Mouse (Mus musculus) hindbrain, embryonic 10.5 days (tissue): ENCODE measurements around the gene Fsip1. TPM values are rescaled to one million over a fixed set of nuclear protein-coding genes. Genes with fewer than 3 reads are reported as not detected.

Experiments used
- DNase-seq: peaks from one replicate; pipeline ENCODE4 v3.0.0-alpha.2; 2017; ENCODE audit warnings: low spot score
- H3K27ac ChIP-seq: fragments of 300-500 bp; sonication (generic); 2 replicates; pipeline ENCODE4 v1.5.1; 2016; ENCODE audit warnings: mild to moderate bottlenecking, moderate library complexity
- H3K27me3 ChIP-seq: fragments of 300-500 bp; sonication (generic); 2 replicates; pipeline ENCODE4 v1.6.1; 2016; ENCODE audit warnings: mild to moderate bottlenecking; ENCODE audit not compliant: poor library complexity, insufficient read depth, severe bottlenecking
- H3K36me3 ChIP-seq: fragments of 300-500 bp; sonication (generic); 2 replicates; pipeline ENCODE4 v1.6.1; 2016; ENCODE audit warnings: mild to moderate bottlenecking, moderate library complexity
- H3K4me1 ChIP-seq: fragments of 300-500 bp; sonication (generic); replicated peaks from 2 replicates; pipeline ENCODE4 v1.6.1; 2016; ENCODE audit warnings: mild to moderate bottlenecking
- H3K4me3 ChIP-seq: fragments of 300-500 bp; sonication (generic); 2 replicates; pipeline ENCODE4 v1.5.1; 2016; ENCODE audit warnings: mild to moderate bottlenecking, moderate library complexity
- H3K9me3 ChIP-seq: fragments of 300-500 bp; sonication (generic); 2 replicates; pipeline ENCODE4 v1.6.1; 2016; ENCODE audit warnings: mild to moderate bottlenecking, moderate library complexity
- WGBS: fragments of 180-500 bp; shearing (Covaris S2); methylation state at CpG from one replicate; pipeline ENCODE4 v1.1.7; 2016; 5-methylcytosine and 5-hydroxymethylcytosine counted together
- polyA plus RNA-seq: library from polyadenylated mRNA; unstranded; fragments of >200 nt; fragmentation: Nextera tagmentation; extraction: Ambion mirVana; gene quantifications from 2 replicates; pipeline ENCODE4 v1.2.1, GENCODE M21; 2016

Fsip1 gene
- polyA plus RNA-seq, 1 experiment from 2014 or later = 3.1 TPM

DNA sequence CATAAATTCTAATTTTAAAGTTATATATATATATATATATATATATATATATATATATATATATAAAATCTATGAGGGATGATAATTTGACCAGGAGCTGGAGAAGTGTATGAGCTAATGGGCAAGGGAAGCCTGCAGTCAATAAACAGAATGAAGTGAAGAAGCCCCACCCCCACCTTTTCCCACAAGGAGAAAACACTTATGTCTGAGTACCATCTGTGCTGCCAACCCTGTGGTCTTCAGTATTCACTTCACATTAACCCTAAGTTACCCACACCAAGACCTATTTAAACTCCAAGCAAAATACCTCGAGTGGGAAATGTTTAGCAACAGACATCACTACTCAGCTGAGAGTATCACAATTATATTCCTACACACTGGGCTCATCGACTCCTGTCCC is 53.8 kb downstream of the Fsip1 start:
- H3K4me3 ChIP-seq = no peak overlapping the region
- H3K27ac ChIP-seq = peak overlapping the region; percentile 81
- WGBS = 70% methylated on average over 2 of the region's 2 CpGs
- no peaks in the 10 kb centered on the region for H3K27me3 ChIP-seq
- peaks cover 53% of the 10 kb centered on the region for H3K4me1 ChIP-seq
- H3K9me3 ChIP-seq = no peaks in the 10 kb centered on the region
- H3K36me3 ChIP-seq = no peaks in the 10 kb centered on the region
- no peak for DNase-seq

DNA sequence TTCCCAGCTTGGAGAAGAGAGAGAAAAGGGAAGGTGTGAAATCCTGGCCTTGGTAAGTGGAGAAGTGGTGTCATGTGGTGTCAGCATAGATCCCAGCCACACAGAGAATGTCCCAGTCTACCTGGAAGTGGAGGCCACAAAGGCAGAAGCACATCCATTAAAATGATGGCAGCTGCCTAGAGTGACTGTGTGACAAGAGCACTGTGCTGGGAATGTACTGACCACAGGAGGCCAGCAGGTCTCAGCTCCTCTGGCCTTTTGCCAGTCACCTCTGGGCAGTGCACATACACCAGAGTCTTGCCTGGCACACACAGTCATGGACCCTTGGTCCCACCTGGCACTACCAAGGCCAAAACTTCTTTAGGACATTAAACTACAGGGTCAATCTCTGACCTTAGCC is 54.8 kb downstream of the Fsip1 start:
- no peak for DNase-seq
- H3K9me3 ChIP-seq = no peaks in the 10 kb centered on the region
- no peak overlapping the region for H3K4me3 ChIP-seq
- no peaks in the 10 kb centered on the region for H3K27me3 ChIP-seq
- no peaks in the 10 kb centered on the region for H3K36me3 ChIP-seq
- peak overlapping the region; percentile 70 for H3K27ac ChIP-seq
- peaks cover 56% of the 10 kb centered on the region for H3K4me1 ChIP-seq

DNA sequence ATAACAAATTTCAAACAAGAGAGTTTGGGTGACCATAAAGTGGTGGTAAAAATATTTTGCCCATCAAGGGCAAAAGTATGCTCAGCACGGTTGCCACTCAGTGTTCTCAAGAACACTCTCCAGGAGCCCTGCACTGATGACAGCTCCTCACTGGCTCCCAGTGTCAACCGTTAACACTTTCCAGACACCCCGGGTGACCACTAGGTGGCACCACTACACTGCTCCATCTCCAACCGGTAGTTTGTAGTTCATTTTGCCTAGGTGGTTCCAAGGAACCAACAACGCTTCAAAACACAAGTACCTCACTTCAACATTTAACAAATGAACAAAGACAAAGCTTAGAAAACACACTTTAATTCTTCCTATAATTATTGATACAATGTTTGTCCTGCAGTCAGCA is 56.9 kb downstream of the Fsip1 start:
- Histone ChIP-seq H3K27ac (peak overlapping the region; percentile 56; the same call in 1 of the 2 replicates), H3K36me3 (no peaks in the 10 kb centered on the region), H3K27me3 (no peaks in the 10 kb centered on the region), H3K4me1 (peaks cover 38% of the 10 kb centered on the region), H3K4me3 (no peak overlapping the region), H3K9me3 (no peaks in the 10 kb centered on the region)
- peak; percentile 84 for DNase-seq
- WGBS = 10% methylated on average over 5 of the region's 5 CpGs

DNA sequence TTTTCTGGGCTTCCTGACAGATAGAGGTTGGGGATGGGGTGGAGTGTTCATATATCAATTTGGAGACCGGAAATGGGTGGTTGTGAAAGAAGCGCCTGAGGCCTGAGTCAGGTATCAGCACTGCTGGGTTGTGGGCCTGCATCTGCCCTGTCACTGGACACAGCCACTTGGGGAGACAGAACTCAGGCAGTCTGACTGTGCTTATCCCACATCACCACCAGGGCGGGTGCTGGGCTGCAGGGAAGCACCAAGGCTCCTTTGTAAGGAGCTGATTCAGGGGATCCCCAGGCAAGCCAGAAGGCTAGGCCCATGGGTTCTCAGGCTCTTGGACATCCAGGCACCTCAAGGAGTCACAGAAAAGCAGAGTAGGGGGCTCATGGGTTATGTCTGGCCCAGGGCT is 59.8 kb downstream of the Fsip1 start:
- WGBS = 81% methylated on average over 3 of the region's 3 CpGs
- DNase-seq = no peak
- no peaks in the 10 kb centered on the region for H3K36me3 ChIP-seq
- H3K9me3 ChIP-seq = no peaks in the 10 kb centered on the region
- peak overlapping the region; percentile 69 for H3K27ac ChIP-seq
- H3K4me3 ChIP-seq = no peak overlapping the region
- no peaks in the 10 kb centered on the region for H3K27me3 ChIP-seq
- H3K4me1 ChIP-seq = peaks cover 11% of the 10 kb centered on the region

GRCm38 (mm10) chr2:118182136-118182535 is 74.6 kb downstream of the Fsip1 start:
- Histone ChIP-seq H3K9me3 (peaks cover 4% of the 10 kb centered on the region; the same call in 1 of the 2 replicates), H3K36me3 (no peaks in the 10 kb centered on the region), H3K4me1 (peaks cover 9% of the 10 kb centered on the region; the same call in 1 of the 2 replicates), H3K27ac (no peak overlapping the region), H3K27me3 (no peaks in the 10 kb centered on the region), H3K4me3 (no peak overlapping the region)
- 93% methylated on average over 2 of the region's 2 CpGs for WGBS
- DNase-seq = no peak

- peaks cover 9% of the 10 kb centered on the region; the same call in 1 of the 2 replicates for H3K4me1 ChIP-seq
- H3K27ac ChIP-seq = peak overlapping the region; percentile 77
- DNase-seq = no peak
- no peaks in the 10 kb centered on the region for H3K36me3 ChIP-seq
- peak overlapping the region; percentile 44 for H3K4me3 ChIP-seq
- peaks cover 4% of the 10 kb centered on the region; the same call in 1 of the 2 replicates for H3K9me3 ChIP-seq
- no peaks in the 10 kb centered on the region for H3K27me3 ChIP-seq
Measured at GRCm38 (mm10) chr2:118179873-118180585, 76.7 kb downstream of the Fsip1 start.

DNA sequence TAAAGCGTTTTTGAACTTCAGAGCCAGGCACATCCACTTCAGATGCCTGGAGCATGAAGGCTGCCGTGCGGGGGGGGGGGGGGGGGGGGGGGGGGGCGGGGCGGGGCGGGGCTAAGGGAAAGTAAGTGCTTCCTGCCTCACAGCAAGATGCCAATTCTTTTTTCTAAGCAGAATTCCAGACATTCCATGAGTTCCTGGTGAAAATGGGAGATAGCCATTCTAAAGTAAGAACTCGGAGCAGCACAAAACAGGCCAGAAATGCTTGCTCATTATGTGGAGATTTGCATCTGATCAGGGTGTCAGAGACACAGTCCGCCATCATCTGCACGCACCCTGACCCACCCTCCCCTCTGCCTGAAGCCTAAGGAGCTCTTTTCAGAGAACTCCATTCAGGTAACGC is 77.3 kb downstream of the Fsip1 start:
- Histone ChIP-seq H3K9me3 (peaks cover 4% of the 10 kb centered on the region; the same call in 1 of the 2 replicates), H3K4me3 (peak overlapping the region; percentile 44), H3K27ac (peak overlapping the region; percentile 77), H3K36me3 (no peaks in the 10 kb centered on the region), H3K27me3 (no peaks in the 10 kb centered on the region), H3K4me1 (peaks cover 9% of the 10 kb centered on the region; the same call in 1 of the 2 replicates)
- 2% methylated on average over 9 of the region's 10 CpGs for WGBS
- DNase-seq = peak; percentile 44

- no peak for DNase-seq
- WGBS = 82% methylated on average over 10 of the region's 10 CpGs
Measured at GRCm38 (mm10) chr2:118174558-118175383, 82.0 kb downstream of the Fsip1 start.

GRCm38 (mm10) chr2:118168225-118168624 is 88.5 kb downstream of the Fsip1 start:
- 87% methylated on average over 1 of the region's 1 CpGs for WGBS
- no peaks in the 10 kb centered on the region for H3K9me3 ChIP-seq
- no peak for DNase-seq

More at GRCm38 (mm10) chr2:118174558-118175383, 82.0 kb downstream of the Fsip1 start:
- Histone ChIP-seq H3K9me3 (peaks cover 4% of the 10 kb centered on the region; the same call in 1 of the 2 replicates), H3K4me3 (no peak overlapping the region), H3K36me3 (0 out of 2 replicates have a peak, but pooled peaks cover 3% of the 10 kb centered on the region), H3K27ac (no peak overlapping the region), H3K27me3 (no peaks in the 10 kb centered on the region), H3K4me1 (peaks cover 3% of the 10 kb centered on the region; the same call in 1 of the 2 replicates)

DNA sequence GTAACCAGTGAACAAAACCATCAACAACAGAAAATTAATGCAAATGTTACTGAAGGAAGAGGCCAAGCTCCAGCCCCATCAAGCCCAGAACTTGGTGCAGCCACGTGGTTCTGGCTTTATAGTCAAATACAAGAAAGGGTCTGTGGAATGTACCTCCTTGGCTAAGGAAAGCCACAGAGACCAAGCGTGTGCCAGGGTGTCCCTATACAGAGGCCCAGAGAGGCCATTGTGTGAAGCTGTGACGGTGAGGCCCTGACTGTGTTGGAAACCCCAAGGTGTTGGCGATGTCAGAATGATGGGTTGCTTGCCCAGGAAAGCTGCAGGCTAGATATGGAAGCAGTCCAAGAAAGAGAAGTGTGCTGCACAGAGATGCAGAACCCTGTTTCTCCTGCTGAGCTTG is 89.0 kb downstream of the Fsip1 start:
- H3K9me3 ChIP-seq = no peaks in the 10 kb centered on the region
- WGBS = 75% methylated on average over 4 of the region's 4 CpGs
- 0 out of 2 replicates have a peak, but pooled peaks cover 3% of the 10 kb centered on the region for H3K36me3 ChIP-seq
- no peak for DNase-seq
- H3K27ac ChIP-seq = peak overlapping the region; percentile 51
- H3K27me3 ChIP-seq = no peaks in the 10 kb centered on the region
- peaks cover 19% of the 10 kb centered on the region for H3K4me1 ChIP-seq
- no peak overlapping the region for H3K4me3 ChIP-seq

More at GRCm38 (mm10) chr2:118168225-118168624, 88.5 kb downstream of the Fsip1 start:
- Histone ChIP-seq H3K36me3 (0 out of 2 replicates have a peak, but pooled peaks cover 3% of the 10 kb centered on the region), H3K4me3 (no peak overlapping the region), H3K27me3 (no peaks in the 10 kb centered on the region), H3K27ac (peak overlapping the region; percentile 51; the same call in 1 of the 2 replicates), H3K4me1 (peaks cover 15% of the 10 kb centered on the region)

DNA sequence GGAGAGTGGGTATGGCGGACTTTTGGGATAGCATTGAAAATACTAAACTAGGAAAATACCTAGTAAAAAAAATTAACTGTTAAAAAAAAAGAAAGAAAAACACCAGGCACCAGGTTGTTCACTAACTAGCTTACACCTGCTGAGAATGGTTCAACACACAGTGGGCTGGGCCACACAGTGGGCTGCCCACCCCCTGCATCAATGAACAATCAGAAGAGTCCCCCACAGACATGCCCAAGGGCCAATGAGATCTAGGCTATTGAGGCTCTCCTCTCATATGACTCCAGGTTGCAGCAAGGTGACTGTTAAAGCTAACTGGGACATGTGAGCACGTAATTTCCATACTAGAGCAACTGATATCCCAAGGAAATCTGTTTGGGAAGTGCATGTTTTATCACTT is 91.1 kb downstream of the Fsip1 start:
- WGBS = 83% methylated on average over 2 of the region's 2 CpGs
- Histone ChIP-seq H3K27me3 (no peaks in the 10 kb centered on the region), H3K4me1 (peaks cover 39% of the 10 kb centered on the region), H3K9me3 (no peaks in the 10 kb centered on the region), H3K27ac (no peak overlapping the region), H3K36me3 (0 out of 2 replicates have a peak, but pooled peaks cover 3% of the 10 kb centered on the region), H3K4me3 (no peak overlapping the region)
- no peak for DNase-seq

- Histone ChIP-seq H3K4me3 (no peak overlapping the region), H3K9me3 (no peaks in the 10 kb centered on the region), H3K36me3 (no peaks in the 10 kb centered on the region), H3K27ac (no peak overlapping the region), H3K4me1 (peaks cover 55% of the 10 kb centered on the region), H3K27me3 (no peaks in the 10 kb centered on the region)
- 87% methylated on average over 6 of the region's 6 CpGs for WGBS
- DNase-seq = no peak
Measured at GRCm38 (mm10) chr2:118164137-118164536, 92.6 kb downstream of the Fsip1 start.

- H3K4me3 ChIP-seq = no peak overlapping the region
- DNase-seq = no peak
- H3K27me3 ChIP-seq = no peaks in the 10 kb centered on the region
- H3K36me3 ChIP-seq = no peaks in the 10 kb centered on the region
- peak overlapping the region; percentile 56 for H3K27ac ChIP-seq
- whole genome bisulfite sequencing = 59% methylated on average over 5 of the region's 5 CpGs
- H3K9me3 ChIP-seq = no peaks in the 10 kb centered on the region
- peaks cover 55% of the 10 kb centered on the region for H3K4me1 ChIP-seq
Measured at GRCm38 (mm10) chr2:118162486-118162885, 94.3 kb downstream of the Fsip1 start.
